Mouse (Mus musculus) right cerebral cortex, postnatal 14 days (tissue): ENCODE measurements around the gene Akr7a5.

ENCODE experiments used
- DNase-seq: peaks from one replicate; pipeline ENCODE4 v3.0.0; 2022

The Akr7a5 gene

GRCm38 (mm10) chr4:139310171-139310898, at the start of gene Akr7a5, which contains the start of gene Pqlc2:
Akr7a5 (plus strand) TSS chr4:139310744.
Pqlc2 (minus strand) TSS chr4:139310708.
- peak; percentile 98 for DNase-seq

DNA sequence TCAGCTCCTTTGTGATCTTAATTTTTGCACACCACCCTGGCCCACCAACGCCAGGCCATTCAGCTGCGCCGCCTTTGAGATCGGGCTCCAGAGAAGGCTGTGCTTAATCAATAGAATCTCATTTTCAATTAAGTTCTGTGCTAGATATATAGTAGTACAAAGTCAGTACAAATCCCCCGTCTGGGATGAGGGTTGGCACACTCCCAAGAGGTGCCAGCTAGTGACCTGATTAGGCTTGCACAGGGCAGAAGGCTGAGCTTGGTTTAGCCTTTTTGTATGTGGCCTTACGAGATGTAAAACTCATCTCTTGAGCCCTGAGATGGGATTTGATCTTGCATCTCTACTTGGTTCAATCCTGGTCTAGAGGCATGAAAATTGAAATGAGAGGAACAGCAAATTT, 47.6 kb upstream of the Akr7a5 start:
- DNase-seq = no peak

GRCm38 (mm10) chr4:139265783-139266499, 44.6 kb upstream of the Akr7a5 start:
- DNase-seq = no peak

GRCm38 (mm10) chr4:139266500-139266865, 44.1 kb upstream of the Akr7a5 start:
- DNase-seq = no peak

DNA sequence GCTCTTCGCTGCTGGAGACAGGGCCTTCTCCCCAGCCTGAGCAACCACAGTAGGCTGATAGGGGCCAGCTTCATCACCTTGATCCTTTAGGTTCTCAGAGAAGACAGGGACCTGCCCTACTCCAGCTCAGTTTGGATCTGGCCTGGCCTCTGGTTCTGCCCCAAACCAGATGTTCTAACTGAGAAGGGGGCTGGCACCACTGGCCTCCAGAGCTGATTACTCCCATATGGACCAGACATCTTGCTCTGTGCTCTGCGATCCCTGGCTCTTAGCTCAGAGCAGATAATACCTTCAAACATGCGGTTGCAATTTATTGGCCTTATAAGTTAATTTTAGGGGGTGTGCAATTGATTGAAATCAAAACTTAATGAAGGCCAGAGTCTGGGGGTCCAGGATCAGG, 43.2 kb upstream of the Akr7a5 start:
- DNase-seq = no peak

GRCm38 (mm10) chr4:139268242-139268641, 42.3 kb upstream of the Akr7a5 start:
- DNase-seq = no peak

DNA sequence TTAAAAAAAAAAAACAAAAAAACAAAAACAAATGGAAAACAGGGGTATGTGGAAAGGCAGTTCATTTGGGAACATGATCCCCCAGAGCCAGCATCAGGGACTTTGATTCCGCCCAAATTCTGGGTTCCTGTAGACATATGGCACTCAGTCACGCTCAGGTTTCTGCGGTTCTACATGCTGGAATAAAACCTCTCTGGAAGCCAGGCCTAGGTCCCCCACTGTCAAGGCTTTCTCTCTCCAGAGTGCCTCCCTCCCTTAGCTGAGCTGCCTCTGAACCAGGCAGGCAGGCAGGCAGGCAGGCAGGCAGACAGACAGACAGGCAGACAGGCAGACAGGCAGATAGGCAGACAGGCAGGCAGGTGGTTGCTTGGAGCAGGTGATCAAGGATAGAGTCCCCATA, 40.4 kb upstream of the Akr7a5 start:
- DNase-seq = no peak

GRCm38 (mm10) chr4:139271562-139271961, 39.0 kb upstream of the Akr7a5 start:
- DNase-seq = no peak

- no peak for DNase-seq
Measured at GRCm38 (mm10) chr4:139272951-139273680, 37.4 kb upstream of the Akr7a5 start.

DNA sequence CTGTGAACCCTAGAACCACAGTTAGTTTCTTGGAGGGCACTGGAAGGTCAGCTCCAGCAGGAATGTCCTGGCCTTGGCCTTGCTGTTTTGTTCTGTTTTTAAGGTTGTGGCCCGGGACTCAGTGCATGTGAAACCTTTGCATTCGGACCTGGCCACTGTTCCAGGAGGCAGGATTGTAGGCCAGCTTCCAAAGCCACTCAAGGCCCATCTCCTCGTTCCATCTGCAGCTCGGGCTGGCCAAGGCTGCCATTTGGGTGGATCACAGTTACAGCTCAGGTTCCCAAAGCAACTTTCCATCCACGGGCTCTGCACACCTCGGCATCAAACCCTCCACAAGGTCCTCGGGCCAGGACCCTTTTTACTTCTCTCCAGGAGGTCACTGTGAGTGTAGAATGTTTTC, 36.0 kb upstream of the Akr7a5 start:
- DNase-seq = no peak

DNA sequence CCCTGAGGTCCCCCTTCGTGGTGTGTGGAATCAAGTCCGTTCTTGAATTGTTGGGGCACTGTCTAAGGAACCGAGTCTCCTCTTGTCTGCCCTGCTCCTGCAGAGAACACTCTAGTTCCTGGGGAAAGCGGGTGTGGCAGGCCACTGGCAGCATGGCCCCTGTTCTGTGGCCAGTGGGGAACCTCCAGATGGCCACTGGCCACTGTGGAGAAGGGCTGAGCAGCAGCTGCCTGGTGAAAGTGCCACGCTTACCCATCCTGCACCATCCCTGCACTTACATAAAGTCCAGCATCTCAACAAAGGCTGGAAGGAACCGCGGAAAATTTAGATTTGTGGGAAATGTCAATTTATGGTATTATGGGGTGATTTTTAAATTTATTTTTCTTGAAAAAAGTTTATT, 34.1 kb upstream of the Akr7a5 start:
- DNase-seq = no peak

DNA sequence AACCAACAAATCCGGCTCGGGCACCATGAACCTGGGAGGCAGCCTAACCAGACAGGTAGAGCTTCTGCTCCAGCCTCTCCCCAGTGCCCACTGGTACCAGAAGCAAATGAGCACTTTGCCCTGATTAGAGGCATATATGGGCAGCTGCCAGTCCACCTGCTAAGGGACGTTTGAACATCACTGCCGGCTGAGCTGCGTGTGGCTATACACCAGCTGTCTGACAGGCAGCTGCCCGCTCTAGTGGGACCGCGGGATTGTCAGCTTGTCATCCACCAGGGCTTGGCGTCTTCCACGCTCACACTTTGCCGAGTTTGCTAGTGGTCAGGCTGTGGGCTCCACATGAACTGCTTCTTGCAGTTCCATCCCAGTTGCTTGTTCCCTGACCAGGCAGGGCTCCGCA, 30.0 kb upstream of the Akr7a5 start:
- DNase-seq = no peak

GRCm38 (mm10) chr4:139281791-139282345, 28.7 kb upstream of the Akr7a5 start:
- DNase-seq = no peak

- no peak for DNase-seq
Measured at GRCm38 (mm10) chr4:139282955-139283417, 27.6 kb upstream of the Akr7a5 start.

DNA sequence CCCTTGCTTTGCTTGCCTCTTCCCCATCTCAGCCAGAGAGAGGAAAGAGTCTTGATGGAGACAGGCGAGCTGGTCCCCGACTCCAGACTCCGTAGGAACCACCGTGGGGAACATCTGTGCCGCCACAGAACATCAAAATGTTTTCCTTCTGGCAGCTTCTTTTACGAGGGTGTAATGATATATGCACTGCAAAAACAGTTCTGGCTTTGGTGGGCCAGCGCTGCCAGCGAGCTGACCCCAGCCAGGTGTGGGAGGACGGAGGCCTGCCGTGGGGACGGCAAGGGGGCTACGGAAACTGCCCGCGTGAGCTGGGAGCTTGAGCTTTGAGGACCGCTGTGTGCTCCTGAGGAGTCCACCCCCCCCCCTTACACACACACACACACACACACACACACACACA, 25.7 kb upstream of the Akr7a5 start:
- no peak for DNase-seq

DNA sequence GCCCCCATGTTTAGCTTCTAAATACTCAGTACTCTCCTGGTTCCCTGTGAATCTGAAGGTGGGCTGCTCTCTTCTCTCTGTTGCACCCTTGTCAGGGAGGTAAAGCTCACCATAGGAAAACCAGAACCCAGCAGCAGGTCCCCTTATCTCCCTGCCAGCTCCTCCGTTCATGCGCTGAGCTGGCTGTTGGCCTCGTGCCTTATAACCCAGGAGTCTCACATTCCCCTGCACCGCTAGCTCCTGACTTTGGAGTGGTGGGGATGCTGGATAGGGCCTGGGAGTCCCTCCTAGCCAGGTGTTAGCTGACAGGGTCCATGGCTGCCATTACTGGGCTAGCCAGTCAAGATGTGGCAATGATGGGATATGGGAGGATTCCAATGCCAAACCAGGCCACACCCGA, 24.3 kb upstream of the Akr7a5 start:
- DNase-seq = no peak

GRCm38 (mm10) chr4:139287122-139287863, 23.3 kb upstream of the Akr7a5 start:
- peak; percentile 87 for DNase-seq

- DNase-seq = no peak
Measured at GRCm38 (mm10) chr4:139289017-139289416, 21.5 kb upstream of the Akr7a5 start.

GRCm38 (mm10) chr4:139291099-139291498, 19.4 kb upstream of the Akr7a5 start:
- DNase-seq = no peak

DNA sequence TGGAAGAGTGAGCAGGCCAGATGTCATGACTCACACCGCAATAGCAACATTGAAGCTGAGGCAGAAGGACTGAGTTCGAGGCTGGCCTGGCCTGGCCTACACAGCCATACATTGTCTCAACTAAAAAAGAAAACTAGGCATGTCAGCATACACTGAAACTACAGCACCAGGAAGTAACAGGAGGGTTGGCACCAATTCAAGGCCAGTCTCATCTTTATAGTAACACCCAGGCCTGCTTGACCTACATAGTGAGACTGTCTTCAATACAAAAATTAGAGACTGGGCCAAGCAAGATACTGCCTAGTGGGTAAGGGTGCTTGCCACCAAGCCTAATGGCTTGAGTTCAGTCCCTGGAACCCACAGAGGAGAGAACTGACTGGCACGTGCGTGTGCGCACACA, 18.5 kb upstream of the Akr7a5 start:
- DNase-seq = no peak

GRCm38 (mm10) chr4:139297566-139297965, 13.0 kb upstream of the Akr7a5 start:
- DNase-seq = peak; percentile 67

- no peak for DNase-seq
Measured at GRCm38 (mm10) chr4:139298671-139299366, 11.7 kb upstream of the Akr7a5 start.
